Mouse (Mus musculus) lung, postnatal 0 days (tissue): ENCODE results near the gene Rtcb.

ENCODE experiments used
- CTCF ChIP-seq: IDR thresholded peaks from 2 replicates; pipeline ENCODE4 v1.5.1; 2016; ENCODE audit warnings: antibody characterized with exemption, mild to moderate bottlenecking
- EP300 ChIP-seq: IDR thresholded peaks from 2 replicates; pipeline ENCODE4 v1.6.1; 2016; ENCODE audit warnings: antibody characterized with exemption, mild to moderate bottlenecking, control low read depth

- TF ChIP-seq CTCF, result peak; percentile 7; the same call in 1 of the 2 replicates
- no peak for TF ChIP-seq EP300
These were observed 29.8 kb downstream of the Rtcb start, which contains the start of gene Ascl4 for GRCm38 (mm10) chr10:85927676-85928445.
